Mouse (Mus musculus): Measurements from ENCODE around the gene Dok3.
"Not testable (repeated sequence)": the region's sequence is repeated elsewhere in the genome, so short reads cannot be mapped to it uniquely, and the experiment has no call there.

The Dok3 gene

GRCm38 (mm10) chr13:55529198-55529915, at the start of gene Dok3:
Dok3 (minus strand) TSS chr13:55529296.
- no peak for DNase-seq (ENCODE audit: low read depth, low spot score)

- no peak for DNase-seq (ENCODE audit: low read depth, low spot score)
Observed at GRCm38 (mm10) chr13:55578086-55578485, 49.0 kb upstream of the Dok3 start.

- not testable (repeated sequence) for DNase-seq (ENCODE audit: low read depth, low spot score)
Observed at GRCm38 (mm10) chr13:55576872-55577271, 47.8 kb upstream of the Dok3 start.

- no peak for DNase-seq (ENCODE audit: low read depth, low spot score)
Observed at GRCm38 (mm10) chr13:55575932-55576331, 46.8 kb upstream of the Dok3 start.

- no peak for DNase-seq (ENCODE audit: low read depth, low spot score)
Observed at GRCm38 (mm10) chr13:55574321-55574720, 45.2 kb upstream of the Dok3 start.

DNA sequence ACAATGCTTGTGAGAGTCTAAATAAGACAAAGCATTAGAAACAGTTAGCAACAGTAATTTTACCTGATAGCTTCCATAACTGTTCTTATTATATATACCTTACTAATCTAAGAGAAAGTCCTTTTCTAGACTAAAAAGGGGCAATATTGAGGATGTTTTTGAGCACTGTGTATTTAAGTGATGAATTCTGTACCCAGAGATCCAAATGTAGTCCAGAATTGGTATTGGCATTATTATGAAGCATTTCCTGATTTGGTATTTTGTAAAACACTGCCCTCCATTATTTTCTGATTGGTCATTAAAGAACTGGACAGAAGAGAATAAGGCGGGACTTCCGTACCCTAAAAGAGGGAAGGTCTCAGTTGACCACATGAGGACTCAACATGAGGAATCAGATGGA, 44.3 kb upstream of the Dok3 start, which contains the start of gene Tmed9:
Tmed9 (plus strand) TSS at position 301 of the 400 bp plus-strand sequence.
- DNase-seq (ENCODE audit: low read depth, low spot score), result no peak

DNA sequence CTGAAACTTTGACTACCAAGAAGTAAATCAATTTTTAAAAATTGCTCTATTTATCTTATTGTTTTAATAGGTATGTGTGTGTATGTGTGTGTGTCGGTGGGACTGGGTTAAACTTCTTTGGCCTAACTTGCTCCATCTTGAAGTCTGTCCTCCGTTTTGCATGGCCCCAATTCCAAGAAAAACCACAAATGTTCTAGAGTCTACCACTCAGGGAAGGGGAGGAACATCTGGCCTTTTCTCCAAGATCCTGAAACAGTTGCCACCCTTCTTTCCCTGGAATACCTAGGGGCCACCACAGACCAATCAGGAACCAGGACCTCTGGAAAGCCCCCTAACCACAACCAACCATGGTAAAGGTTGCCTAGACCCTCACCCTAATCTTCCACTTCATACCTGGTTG, 42.9 kb upstream of the Dok3 start:
- DNase-seq (ENCODE audit: low read depth, low spot score), result no peak

DNA sequence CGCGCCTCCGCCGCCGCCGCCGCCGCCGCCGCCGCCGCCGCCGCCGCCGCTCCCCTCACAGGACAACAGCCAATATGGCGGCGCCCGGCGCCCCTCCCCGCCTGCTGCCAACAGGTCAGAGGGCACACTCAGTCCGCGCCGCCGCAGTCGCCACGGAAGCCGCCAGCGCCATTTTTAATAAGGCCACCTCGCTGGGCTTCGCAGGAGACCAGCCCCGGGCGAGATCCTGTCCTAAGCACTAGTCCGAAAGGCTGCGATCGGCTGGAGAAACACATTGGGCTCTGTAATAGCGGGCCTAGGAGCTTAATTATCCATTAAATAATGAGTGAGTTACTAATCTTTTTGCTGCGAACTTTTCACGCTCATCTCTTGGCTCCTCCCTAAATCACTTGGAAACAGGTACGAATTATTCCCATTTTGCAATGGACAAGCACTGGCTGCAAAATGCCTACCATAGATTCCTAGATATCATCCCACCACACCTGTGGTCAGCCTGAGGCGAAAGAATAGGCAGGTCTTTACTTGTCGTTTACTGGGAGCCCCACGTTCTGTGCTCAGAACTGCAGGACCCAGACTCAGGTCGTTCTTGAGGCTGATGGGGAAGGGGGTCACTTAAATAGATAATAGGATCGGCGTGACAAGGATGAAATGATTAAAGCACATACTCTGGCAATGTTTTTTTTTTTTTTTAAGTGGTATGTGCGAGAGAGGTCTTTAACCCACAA, 42.1 kb upstream of the Dok3 start, which contains the start of gene Fam193b:
Fam193b (minus strand) TSS at position 94 of the 725 bp plus-strand sequence.
- DNase-seq (ENCODE audit: low read depth, low spot score), result peak; percentile 67

DNA sequence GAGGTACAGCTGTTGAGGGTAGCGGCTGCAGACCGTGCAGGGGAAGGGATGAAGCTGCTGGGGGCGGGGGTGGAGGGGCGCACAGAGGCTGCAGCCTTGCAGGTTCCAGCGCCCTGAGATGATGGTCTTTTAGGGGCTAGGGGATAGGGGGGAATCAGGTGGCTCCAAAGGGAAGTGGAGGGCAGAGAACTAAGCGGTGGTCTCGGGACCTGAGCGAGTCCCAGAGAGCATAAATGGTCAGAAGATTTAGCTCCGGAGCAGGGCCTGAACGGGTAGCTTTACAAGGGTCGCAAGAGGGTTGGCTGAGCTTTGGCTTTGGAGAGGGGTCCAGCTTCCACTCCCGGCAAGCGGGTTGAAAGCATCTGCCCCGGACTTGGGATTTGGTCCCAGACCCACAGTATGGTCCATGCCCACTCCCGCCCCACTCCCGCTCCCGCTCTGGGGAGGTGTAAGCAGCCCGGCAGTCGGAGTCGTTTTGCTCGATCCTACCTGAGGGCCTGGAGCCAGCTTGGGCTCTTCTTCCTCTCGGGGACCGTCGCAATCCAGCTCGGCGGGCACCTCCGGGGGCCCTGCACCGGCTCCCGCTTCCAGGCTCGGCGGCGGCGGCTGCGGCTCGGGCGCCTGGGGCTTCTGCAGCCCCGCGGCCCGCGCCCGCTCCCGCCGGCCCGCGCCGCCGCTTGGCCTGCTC, 41.3 kb upstream of the Dok3 start:
- DNase-seq (ENCODE audit: low read depth, low spot score), result no peak

- no peak for DNase-seq (ENCODE audit: low read depth, low spot score)
Observed at GRCm38 (mm10) chr13:55569726-55570285, 40.7 kb upstream of the Dok3 start.

DNA sequence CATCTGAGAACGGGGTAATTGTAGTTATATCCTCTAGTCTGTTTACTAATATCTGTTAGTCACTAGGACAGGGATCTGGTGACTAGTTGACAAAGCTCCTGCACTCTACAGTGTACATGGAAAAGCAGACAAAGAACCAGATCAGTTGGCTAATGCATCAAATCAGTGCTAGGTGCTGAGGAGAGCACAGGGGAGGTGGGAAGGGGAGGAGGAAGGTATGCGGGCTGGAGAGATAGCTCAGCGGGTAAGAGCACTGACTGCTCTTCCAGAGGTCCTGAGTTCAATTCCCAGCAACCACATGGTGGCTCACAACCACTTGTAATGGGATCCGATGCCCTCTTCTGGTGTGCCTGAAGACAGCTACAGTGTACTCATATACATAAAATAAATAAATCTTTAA, 39.4 kb upstream of the Dok3 start:
- not testable (repeated sequence) for DNase-seq (ENCODE audit: low read depth, low spot score)

DNA sequence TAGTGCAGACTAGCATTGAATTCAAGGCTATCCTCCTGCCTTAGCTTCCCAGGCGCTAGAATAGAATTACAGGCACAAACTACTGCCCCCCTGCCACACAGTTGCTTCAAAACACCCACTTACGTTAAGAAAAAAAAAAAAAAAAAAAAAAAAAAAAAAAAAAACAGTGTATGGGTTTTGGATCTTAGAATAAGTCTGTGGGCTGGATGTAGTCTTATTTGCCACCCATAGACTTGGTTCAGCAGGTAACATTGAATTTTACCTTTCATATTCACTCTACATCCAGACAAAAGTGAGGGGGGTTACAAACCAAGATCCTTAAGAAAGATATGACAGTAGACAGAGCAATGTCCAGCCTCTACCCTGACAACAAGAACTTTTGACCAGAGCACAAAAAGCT, 38.9 kb upstream of the Dok3 start:
- no peak for DNase-seq (ENCODE audit: low read depth, low spot score)

- no peak for DNase-seq (ENCODE audit: low read depth, low spot score)
Observed at GRCm38 (mm10) chr13:55567001-55567400, 37.9 kb upstream of the Dok3 start.

DNA sequence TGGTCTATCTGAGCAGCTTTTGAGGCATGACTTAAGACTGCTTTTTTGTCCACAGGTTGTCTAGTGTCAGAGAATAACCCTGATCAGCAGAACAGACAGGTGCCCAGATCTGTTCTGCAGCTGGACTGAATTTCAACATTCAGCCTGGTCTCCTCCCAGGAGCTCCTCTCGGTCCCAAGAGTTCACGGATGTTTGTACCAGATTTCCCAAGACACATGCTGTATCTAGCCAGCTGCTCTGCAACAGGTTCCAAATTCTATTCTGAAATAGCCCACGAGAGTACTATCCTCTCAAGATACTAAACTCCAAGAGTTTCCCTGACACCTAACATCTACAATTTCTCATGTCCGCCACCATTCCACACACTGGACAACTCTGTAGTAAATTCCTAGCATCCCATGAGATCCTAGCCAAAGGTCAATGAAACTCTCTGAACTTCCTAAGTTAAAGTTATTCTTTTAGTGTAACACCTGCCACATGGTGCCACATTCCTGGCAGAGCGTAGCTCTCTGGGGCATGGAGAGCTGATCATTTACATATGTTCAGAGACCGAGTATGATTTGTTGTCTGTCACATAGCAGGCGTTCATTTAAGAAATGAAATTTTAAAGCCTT, 34.3 kb upstream of the Dok3 start:
- DNase-seq (ENCODE audit: low read depth, low spot score), result no peak

GRCm38 (mm10) chr13:55557499-55557898, 28.4 kb upstream of the Dok3 start:
- DNase-seq (ENCODE audit: low read depth, low spot score), result no peak

DNA sequence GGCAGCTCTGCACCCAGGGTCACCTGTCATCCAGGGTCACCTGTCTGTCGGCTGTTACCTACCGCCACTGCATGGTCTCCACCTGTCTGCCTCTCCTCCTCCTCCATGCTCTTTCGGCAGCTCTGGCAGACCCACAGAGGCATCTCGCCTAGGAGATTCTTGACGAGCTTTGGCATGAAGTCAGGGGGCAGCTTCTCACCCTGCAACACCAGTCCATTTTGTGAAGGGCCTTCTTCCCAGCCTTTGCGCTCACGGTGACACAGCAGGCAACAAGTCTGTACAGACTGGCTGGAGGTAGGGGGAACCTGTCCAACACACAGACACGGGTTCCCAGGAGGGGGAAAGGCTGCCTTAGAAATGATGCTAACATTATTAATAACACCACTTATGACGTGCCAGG, 26.8 kb upstream of the Dok3 start:
- DNase-seq (ENCODE audit: low read depth, low spot score), result no peak

DNA sequence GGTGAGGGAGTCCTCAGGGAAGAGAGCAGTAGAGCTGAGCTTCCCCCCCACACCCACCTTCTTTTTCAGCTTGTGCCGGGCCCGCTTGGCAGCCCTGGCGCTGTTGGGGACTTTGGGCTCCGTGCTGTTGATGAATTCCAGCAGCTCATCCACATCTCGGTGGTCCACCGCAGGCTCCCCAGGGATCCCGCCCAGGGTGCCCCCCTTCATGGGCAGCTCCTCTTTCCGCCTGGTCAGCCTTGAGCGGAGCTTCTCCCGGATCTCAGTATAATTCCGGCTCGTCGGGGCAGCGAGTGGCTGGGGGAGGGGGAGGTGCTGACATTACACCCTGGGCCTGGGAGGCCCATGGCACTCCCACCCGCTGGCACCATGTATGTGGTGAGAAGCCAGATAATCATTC, 20.0 kb upstream of the Dok3 start:
- DNase-seq (ENCODE audit: low read depth, low spot score), result no peak

DNA sequence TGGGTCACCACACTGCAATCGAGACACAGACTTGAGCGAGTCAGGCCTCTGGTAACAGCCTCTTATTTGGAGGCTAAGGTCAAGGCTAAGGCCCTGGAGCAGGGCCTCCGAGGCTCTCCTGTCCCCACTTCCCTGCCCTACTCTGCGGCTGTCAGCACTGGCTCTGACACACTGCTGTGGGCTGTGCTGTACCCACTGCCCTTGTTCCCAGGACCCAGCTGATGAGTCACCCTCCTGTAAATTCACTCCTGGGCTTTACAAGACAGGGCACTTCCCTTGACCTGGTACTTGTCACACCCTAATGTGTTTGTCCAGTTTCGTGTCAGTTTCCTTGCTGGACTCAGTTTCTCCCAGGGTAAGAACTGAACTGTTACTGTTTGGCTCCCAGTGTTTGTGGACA, 19.3 kb upstream of the Dok3 start:
- DNase-seq (ENCODE audit: low read depth, low spot score), result no peak

- no peak for DNase-seq (ENCODE audit: low read depth, low spot score)
Observed at GRCm38 (mm10) chr13:55547916-55548315, 18.8 kb upstream of the Dok3 start.

DNA sequence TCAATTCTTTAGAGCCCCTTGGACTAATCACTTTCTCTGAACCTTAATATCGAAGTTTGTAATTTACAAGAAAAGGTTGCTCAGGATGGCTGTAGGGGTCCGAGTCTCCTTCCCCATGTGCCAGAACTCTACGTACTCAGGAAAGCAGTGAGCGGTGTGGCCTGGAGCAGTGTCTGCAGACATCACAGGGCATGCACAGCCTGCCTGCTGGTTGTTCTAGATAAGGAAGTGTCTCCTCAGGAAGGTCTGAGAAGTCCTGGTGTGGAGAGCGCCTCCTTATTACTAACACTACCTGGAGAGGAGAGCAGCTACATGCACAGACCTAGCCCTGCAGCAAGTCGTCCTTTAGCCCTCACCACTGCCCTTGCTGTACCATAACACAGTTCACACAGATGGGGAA, 15.7 kb upstream of the Dok3 start:
- no peak for DNase-seq (ENCODE audit: low read depth, low spot score)

DNA sequence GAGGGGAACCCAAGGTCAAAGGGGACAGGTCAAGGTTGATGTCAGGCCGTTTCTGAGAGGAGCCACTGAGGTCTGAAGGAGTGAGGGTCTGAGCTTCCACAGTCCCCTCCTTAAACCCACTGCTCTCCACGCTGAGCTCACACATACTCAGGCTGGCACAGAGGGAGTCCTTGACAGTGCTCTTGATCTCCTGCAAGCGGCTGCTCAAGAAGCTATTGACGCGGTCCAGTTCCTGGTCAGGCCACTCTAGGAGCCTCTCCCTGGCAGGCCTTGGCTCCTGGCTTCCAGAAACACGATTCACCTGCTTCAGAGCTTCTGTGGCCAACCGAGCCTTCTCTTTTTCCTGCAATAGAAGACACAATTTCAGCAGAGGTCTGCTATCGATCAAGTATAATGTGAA, 14.4 kb upstream of the Dok3 start:
- no peak for DNase-seq (ENCODE audit: low read depth, low spot score)

GRCm38 (mm10) chr13:55542891-55543290, 13.8 kb upstream of the Dok3 start:
- DNase-seq (ENCODE audit: low read depth, low spot score), result no peak

All from WW6 (cell line).